Mouse (Mus musculus) liver, embryonic 14.5 days (tissue): ENCODE measurements around the gene Ankmy2.

Source experiments
- CTCF ChIP-seq: IDR thresholded peaks from 2 replicates; pipeline ENCODE4 v1.5.1; 2016; ENCODE audit warnings: antibody characterized with exemption, low read depth, control low read depth
- EP300 ChIP-seq: IDR thresholded peaks from 2 replicates; pipeline ENCODE4 v1.6.1; 2016; ENCODE audit warnings: antibody characterized with exemption, low read depth

- TF ChIP-seq CTCF (no peak), EP300 (no peak)
Observed at GRCm38 (mm10) chr12:36133547-36133946, 23.4 kb upstream of the Ankmy2 start.
